Mouse (Mus musculus): ENCODE data around the gene Gm10147. TPM values are rescaled to one million over a fixed set of nuclear protein-coding genes. Genes with fewer than 3 reads are reported as not detected.
"Not testable (repeated sequence)": the region's sequence is repeated elsewhere in the genome, so short reads cannot be mapped to it uniquely, and the experiment has no call there.

The Gm10147 gene
- polyA plus RNA-seq (2011; ENCODE audit: insufficient read depth, insufficient read length, low replicate concordance, missing spikeins): not detected in 2 replicates

DNA sequence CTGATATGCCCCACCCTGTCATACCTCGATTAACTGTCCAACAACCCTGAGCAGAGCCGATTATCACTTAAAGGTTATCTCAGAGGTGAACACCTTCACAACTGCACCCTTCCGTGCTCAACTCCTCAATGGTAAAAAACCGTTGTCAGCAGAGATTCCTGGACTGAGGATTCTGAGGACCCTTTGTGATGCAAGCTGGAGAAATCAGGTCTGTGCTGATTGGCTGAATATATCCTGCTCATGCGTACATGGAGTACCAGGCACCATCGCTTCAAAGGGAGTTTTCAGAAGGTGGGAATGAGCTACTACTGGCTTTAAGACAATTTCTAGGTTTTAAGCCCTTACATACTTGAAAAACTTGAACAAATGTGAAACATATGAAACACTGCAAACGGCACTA is at the start of gene Gm10147:
Gene Gm10147 (minus strand): TSS at position 101 of the 400 bp plus-strand sequence.
- no CpG with 5 or more reads among the region's 7 CpGs for whole genome bisulfite sequencing
- H3K4me1 ChIP-seq (ENCODE audit: control insufficient read depth, insufficient read depth, low read length); H3K4me3 ChIP-seq (replicated peaks; ENCODE audit: control insufficient read depth, low read depth, low read length); H3K27ac ChIP-seq (ENCODE audit: control insufficient read depth, insufficient read depth, low read depth, low read length, poor library complexity): not testable (repeated sequence)
